Mouse (Mus musculus) neural tube, embryonic 12.5 days (tissue): ENCODE results near the gene Gm45213. TPM values are rescaled to one million over a fixed set of nuclear protein-coding genes. Genes with fewer than 3 reads are reported as not detected.
A peak's percentile ranks its signal among the peaks of the same experiment; 100 is the strongest.

Experiments used
- ATAC-seq: fragments of 200-750 bp; cut with Nextera tagmentation; 2 replicates; pipeline ENCODE4 v1.8.0; 2017; ENCODE audit warnings: low read depth, mild to moderate bottlenecking, moderate TSS enrichment, moderate library complexity; ENCODE audit not compliant: low FRiP score
- H3K27ac ChIP-seq: fragments of 300-500 bp; sonication (generic); 2 replicates; pipeline ENCODE4 v1.5.1; 2016
- H3K27me3 ChIP-seq: fragments of 300-500 bp; sonication (generic); replicated peaks from 2 replicates; pipeline ENCODE4 v1.6.1; 2016; ENCODE audit warnings: mild to moderate bottlenecking
- H3K36me3 ChIP-seq: fragments of 300-500 bp; sonication (generic); 2 replicates; pipeline ENCODE4 v1.6.1; 2016; ENCODE audit warnings: mild to moderate bottlenecking
- H3K4me1 ChIP-seq: fragments of 300-500 bp; sonication (generic); 2 replicates; pipeline ENCODE4 v1.6.1; 2016
- H3K4me2 ChIP-seq: fragments of 300-500 bp; sonication (generic); replicated peaks from 2 replicates; pipeline ENCODE4 v1.6.1; 2016; ENCODE audit warnings: mild to moderate bottlenecking
- H3K4me3 ChIP-seq: fragments of 300-500 bp; sonication (generic); 2 replicates; pipeline ENCODE4 v1.5.1; 2016
- H3K9ac ChIP-seq: fragments of 300-500 bp; sonication (generic); 2 replicates; pipeline ENCODE4 v1.6.1; 2016; ENCODE audit warnings: mild to moderate bottlenecking
- H3K9me3 ChIP-seq: fragments of 300-500 bp; sonication (generic); 2 replicates; pipeline ENCODE4 v1.6.1; 2016; ENCODE audit warnings: mild to moderate bottlenecking
- WGBS: fragments of 180-500 bp; shearing (Covaris S2); methylation state at CpG from one replicate; pipeline ENCODE4 v1.1.7; 2016; 5-methylcytosine and 5-hydroxymethylcytosine counted together
- polyA plus RNA-seq: library from polyadenylated mRNA; unstranded; fragments of >200 nt; fragmentation: Nextera tagmentation; extraction: Ambion mirVana; gene quantifications from 2 replicates; pipeline ENCODE4 v1.2.1, GENCODE M21; 2016

Gm45213 gene
- polyA plus RNA-seq, 1 experiment from 2014 or later: not detected

DNA sequence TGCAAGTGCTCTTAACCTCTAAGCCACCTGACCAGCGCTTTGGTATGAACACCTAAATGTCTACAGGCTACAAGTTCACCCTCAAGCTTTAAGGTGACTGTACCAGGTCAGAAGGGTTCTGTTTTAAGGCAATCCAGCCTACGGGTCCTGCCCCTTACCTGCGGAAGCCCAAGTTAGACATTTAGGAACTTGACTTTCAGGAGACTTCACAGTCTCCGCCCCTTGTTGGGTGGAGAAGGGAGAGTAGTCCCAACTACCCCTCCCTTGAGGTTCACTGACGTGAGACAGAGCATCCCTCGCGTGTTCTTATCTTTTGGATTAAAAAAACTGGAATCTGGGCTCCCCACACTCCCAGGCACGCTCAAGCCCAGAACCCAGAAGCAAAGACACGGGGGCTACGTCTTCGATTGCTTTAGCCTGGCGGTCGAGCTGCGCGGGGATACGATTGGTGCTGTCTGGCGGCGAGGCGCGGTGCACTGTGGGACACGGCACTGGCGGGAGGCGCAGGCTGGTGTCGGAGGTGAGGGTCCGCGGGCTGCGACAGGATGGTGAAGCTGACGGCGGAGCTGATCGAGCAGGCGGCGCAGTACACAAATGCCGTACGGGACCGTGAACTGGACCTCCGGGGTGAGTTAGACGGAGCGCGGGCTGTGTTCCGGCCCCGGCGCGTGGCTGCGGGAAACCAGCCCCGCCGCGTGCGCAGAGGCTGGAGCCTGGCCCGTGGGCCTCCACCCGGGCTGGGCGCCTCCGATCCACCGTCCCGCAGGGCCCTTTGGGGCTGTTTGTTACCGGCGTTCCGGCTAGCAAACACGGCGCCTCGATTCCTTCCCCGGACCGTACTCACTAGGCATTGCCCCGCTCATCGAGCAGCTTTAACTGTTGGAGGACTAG is 16.9 kb downstream of the Gm45213 start:
- H3K36me3 ChIP-seq: peaks cover 21% of the 10 kb centered on the region
- H3K27ac ChIP-seq: peak overlapping the region; percentile 18; the same call in 1 of the 2 replicates
- H3K27me3 ChIP-seq: no peaks in the 10 kb centered on the region
- peak overlapping the region; percentile 97 for H3K4me3 ChIP-seq
- peak overlapping the region; percentile 85 for H3K4me2 ChIP-seq
- peak; percentile 95 for ATAC-seq
- peak overlapping the region; percentile 89 for H3K9ac ChIP-seq
- under 1% methylated on average over 64 of the region's 64 CpGs for WGBS
- H3K9me3 ChIP-seq: no peaks in the 10 kb centered on the region
- peaks cover 9% of the 10 kb centered on the region for H3K4me1 ChIP-seq

DNA sequence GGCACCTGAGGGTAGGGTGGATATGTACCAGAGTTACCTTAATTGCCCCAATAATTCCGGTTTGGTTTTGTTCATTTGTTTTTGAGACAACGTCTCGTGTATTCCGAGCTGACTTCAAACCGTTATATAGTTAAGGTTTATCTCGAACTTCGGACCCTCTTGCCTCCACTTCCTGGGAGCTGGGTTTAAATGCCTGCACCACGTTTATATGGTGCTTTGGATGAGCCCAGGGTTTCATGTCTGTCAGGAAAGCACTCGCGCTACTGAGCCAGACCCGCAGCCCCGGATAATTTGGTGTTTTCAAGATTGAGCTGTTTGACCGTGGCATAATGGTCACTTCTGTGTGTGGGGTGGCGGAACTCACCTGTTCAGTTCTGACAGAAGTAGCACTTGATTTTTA is 17.7 kb downstream of the Gm45213 start:
- Histone ChIP-seq H3K4me2 (peak overlapping the region; percentile 85), H3K4me3 (peak overlapping the region; percentile 97), H3K9me3 (no peaks in the 10 kb centered on the region), H3K36me3 (peaks cover 21% of the 10 kb centered on the region), H3K4me1 (peaks cover 9% of the 10 kb centered on the region), H3K27ac (no peak overlapping the region), H3K9ac (peak overlapping the region; percentile 89), H3K27me3 (no peaks in the 10 kb centered on the region)
- ATAC-seq: no peak
- 2% methylated on average over 14 of the region's 14 CpGs for WGBS

DNA sequence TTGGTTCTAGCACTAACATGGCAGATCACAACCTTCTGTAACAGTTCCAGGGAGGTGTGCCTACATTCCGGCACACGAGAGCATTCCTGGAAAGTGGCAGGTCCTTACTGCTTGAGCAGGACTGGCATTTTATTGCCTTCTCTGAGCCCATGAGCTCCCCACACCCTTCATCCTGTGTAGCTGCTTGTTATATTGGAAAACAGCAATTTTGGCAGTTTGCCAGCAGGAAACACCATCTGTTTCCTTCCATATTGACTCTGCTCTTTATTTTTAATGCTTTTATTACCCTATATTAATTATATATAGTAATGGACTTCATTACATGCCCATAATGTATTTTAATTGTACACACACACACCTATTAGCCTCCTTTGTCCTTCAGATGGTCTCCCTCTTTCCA is 33.0 kb downstream of the Gm45213 start:
- no peak overlapping the region for H3K4me3 ChIP-seq
- ATAC-seq: no peak
- H3K9ac ChIP-seq: no peak overlapping the region
- peaks cover 13% of the 10 kb centered on the region for H3K4me1 ChIP-seq
- H3K27me3 ChIP-seq: no peaks in the 10 kb centered on the region
- no peak overlapping the region for H3K4me2 ChIP-seq
- 86% methylated on average over 2 of the region's 2 CpGs for WGBS
- peaks cover 48% of the 10 kb centered on the region for H3K36me3 ChIP-seq
- no peak overlapping the region for H3K27ac ChIP-seq
- no peaks in the 10 kb centered on the region for H3K9me3 ChIP-seq

DNA sequence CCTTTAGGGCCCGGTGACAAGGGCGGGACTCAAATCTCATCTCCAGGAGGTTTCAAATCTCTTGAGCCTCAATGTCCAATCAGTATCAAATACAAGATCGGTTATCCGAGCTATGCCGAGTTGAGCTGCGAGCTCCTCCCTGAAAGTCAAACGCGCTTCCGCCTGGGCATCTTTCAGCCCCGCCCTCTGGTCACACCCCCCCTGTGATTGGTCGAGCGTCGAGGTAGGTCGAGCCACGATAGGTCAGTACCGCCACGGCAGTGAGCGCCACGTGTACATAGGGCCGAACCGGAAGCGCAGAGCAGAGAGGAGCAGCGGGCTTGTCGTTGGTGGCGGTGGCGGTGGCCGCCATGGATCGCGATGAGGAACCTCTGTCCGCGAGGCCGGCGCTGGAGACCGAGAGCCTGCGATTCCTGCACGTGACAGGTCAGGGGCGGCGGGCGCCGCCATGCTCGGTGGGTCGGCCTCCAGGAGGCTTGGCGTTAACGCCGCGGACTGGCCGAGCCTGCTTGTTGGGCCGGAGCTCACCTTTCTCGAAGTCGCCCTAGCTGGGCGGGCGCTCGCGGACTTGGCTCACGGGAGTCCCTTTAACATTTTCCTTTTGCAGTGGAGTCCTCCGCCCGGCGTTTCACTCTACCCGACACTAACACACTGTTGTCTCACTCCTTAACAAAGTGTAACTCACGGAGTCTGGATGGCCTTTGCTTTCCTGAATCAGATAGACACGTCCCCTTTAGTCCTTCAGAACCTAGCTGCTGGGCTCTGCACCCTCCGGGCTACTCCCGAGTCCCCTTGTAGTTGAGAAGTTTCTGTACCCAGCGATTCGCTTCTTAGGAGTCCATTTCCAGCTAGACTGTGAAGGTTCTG is 36.2 kb downstream of the Gm45213 start, which contains the start of gene Selenos:
TSS of gene Selenos (plus strand) at position 286 of the 867 bp plus-strand sequence.
- Histone ChIP-seq H3K9ac (peak within 1 kb of the TSS; percentile 81), H3K27me3 (no peaks in the 10 kb centered on the region), H3K4me2 (peak within 1 kb of the TSS; percentile 90), H3K4me3 (peak within 1 kb of the TSS; percentile 91), H3K4me1 (peaks cover 13% of the 10 kb centered on the region), H3K36me3 (peaks cover 49% of the 10 kb centered on the region), H3K9me3 (no peaks in the 10 kb centered on the region), H3K27ac (0 out of 2 replicates have a peak within 1 kb of the TSS, but pooled peaks have one; percentile 37)
- peak; percentile 100 for ATAC-seq
- WGBS: under 1% methylated on average over 65 of the region's 65 CpGs

DNA sequence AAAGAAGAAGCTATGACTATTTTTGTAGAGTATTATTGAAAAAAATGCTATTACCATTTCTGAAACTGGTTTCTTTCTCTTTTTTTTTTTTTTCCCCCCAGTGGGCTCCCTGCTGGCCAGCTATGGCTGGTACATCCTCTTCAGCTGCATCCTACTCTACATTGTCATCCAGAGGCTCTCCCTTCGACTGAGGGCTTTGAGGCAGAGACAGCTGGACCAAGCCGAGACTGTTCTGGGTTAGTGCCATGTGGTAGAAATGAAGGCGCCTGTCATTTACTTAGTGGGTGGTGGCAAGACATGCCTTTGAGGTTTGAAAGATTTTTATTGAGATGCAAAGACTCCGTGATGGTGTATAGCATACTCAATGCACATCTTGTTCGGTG is 36.8 kb downstream of the Gm45213 start:
- H3K27ac ChIP-seq: no peak overlapping the region
- WGBS: 39% methylated on average over 5 of the region's 5 CpGs
- ATAC-seq: no peak
- peaks cover 47% of the 10 kb centered on the region for H3K36me3 ChIP-seq
- peak overlapping the region; percentile 81 for H3K9ac ChIP-seq
- H3K4me3 ChIP-seq: peak overlapping the region; percentile 91
- no peaks in the 10 kb centered on the region for H3K27me3 ChIP-seq
- peak overlapping the region; percentile 90 for H3K4me2 ChIP-seq
- H3K4me1 ChIP-seq: peaks cover 13% of the 10 kb centered on the region
- H3K9me3 ChIP-seq: no peaks in the 10 kb centered on the region

DNA sequence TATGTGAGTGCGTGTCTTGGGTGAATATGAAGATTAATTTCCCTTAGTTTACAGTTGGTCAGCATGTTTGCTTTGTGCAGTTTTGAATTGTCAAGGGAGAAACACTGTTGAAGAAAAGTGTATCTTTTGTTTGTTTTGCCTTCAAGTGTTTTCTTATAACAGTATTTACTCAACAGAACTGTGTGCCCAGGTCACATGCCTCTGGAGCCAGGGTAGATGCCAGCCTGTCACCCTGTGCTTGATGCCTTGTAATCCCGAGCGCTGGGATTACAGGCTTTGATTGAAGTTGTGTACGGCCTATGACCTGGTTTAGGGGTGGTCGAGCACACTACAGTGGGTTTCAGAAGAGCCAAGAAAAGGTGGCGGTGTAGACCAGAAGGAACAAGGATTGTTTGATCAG is 40.4 kb downstream of the Gm45213 start:
- Histone ChIP-seq H3K27me3 (no peaks in the 10 kb centered on the region), H3K9ac (no peak overlapping the region), H3K4me3 (no peak overlapping the region), H3K27ac (no peak overlapping the region), H3K9me3 (no peaks in the 10 kb centered on the region), H3K4me1 (peaks cover 12% of the 10 kb centered on the region), H3K36me3 (peaks cover 63% of the 10 kb centered on the region), H3K4me2 (no peak overlapping the region)
- ATAC-seq: no peak
- WGBS: 97% methylated on average over 6 of the region's 6 CpGs

DNA sequence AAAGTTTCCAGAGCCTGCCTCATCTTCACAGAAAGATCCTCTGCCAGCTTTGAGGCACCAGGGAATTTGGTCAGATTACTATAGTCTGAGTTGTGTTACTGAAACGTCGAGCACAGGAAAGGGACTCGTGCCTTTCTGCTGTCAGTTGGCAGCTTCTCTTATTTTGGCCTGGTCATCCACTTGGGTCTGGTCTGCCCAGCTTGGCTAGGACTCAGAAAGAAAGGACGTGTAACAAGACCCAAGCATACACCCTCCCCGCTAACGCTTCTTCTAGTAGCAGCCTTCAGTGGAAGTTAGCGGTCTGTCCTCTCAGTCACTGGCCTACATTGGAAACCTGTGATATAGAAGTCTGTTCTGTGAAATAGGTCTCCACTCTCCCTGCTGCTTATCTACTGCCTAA is 41.1 kb downstream of the Gm45213 start:
- Histone ChIP-seq H3K4me3 (no peak overlapping the region), H3K4me1 (peaks cover 10% of the 10 kb centered on the region), H3K36me3 (peaks cover 69% of the 10 kb centered on the region), H3K27me3 (no peaks in the 10 kb centered on the region), H3K27ac (no peak overlapping the region), H3K4me2 (no peak overlapping the region), H3K9ac (no peak overlapping the region), H3K9me3 (no peaks in the 10 kb centered on the region)
- WGBS: 91% methylated on average over 7 of the region's 7 CpGs
- no peak for ATAC-seq

DNA sequence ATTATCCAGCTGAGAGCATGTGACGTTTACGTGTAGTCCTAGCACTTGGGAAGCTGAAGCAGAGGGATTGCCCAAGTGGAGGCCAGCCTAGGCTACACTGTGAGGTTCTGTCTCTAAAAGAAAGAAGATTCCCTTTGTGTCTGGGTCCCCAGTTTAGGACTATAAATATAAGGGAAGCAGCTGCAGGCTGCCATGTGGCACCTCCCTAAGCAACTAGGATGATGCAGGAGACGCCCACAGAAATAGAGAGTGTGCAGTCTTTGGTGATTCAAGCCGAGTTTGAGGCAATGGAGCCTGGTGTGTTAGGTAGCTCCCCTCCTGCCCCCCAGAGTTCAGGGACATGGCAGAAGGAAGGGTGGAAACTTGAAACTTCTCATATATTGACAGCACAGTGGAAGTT is 44.2 kb downstream of the Gm45213 start:
- no peaks in the 10 kb centered on the region for H3K4me1 ChIP-seq
- H3K9me3 ChIP-seq: no peaks in the 10 kb centered on the region
- no peak overlapping the region for H3K4me2 ChIP-seq
- H3K36me3 ChIP-seq: peaks cover 84% of the 10 kb centered on the region
- no peaks in the 10 kb centered on the region for H3K27me3 ChIP-seq
- WGBS: 82% methylated on average over 4 of the region's 4 CpGs
- ATAC-seq: no peak
- no peak overlapping the region for H3K27ac ChIP-seq
- H3K4me3 ChIP-seq: no peak overlapping the region
- H3K9ac ChIP-seq: no peak overlapping the region

DNA sequence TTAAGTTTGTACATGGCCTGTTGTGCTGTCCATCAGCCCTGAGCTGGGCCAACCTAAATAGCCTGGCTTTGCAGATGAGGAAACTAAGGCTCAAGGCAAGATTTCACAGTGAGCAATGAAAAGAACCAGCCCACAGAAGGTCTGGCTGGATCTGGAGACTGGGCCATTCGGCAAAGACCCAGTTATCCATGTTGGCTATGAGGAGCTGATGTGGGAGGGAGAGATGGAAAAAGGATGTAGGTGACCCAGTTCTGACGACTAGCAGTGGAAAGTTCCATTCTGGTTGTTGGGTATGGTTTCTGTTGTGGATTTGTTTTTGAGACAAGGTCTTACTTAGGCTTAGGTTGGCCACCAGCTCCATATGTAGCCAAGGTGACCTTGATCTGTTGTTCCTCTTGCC is 44.7 kb downstream of the Gm45213 start:
- no peak for ATAC-seq
- H3K36me3 ChIP-seq: peaks cover 81% of the 10 kb centered on the region
- no peak overlapping the region for H3K4me2 ChIP-seq
- H3K9ac ChIP-seq: no peak overlapping the region
- no peak overlapping the region for H3K4me3 ChIP-seq
- H3K4me1 ChIP-seq: no peaks in the 10 kb centered on the region
- H3K27me3 ChIP-seq: no peaks in the 10 kb centered on the region
- H3K27ac ChIP-seq: no peak overlapping the region
- H3K9me3 ChIP-seq: no peaks in the 10 kb centered on the region
- 96% methylated on average over 2 of the region's 2 CpGs for WGBS

DNA sequence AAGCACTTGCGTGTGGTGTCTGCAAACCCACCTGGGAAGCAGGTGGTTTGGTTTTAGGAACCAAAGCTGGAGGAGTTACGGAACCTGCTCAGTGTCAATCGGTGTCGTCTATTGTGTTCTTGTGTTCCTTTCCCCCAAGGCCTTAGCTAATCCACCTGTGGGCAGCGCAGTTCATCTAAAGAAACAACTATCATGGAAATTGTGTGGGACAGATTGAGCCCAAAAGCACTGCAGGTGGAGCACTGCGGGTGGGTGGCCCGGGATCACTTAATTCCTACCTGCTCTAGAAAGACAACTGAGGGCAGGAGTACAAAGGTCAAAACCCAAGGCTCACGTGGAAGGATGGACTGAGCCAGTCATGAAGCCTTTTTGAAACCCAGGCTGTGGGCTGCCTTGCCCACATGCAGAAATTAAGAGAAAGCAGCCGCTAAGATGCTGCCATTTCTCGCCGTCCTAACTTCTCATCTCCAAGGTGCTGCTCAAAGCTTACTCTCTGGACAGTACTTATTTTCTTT is 47.3 kb downstream of the Gm45213 start:
- no peak for ATAC-seq
- H3K27ac ChIP-seq: no peak overlapping the region
- H3K9ac ChIP-seq: no peak overlapping the region
- H3K36me3 ChIP-seq: peaks cover 58% of the 10 kb centered on the region
- 88% methylated on average over 11 of the region's 11 CpGs for WGBS
- H3K9me3 ChIP-seq: no peaks in the 10 kb centered on the region
- no peaks in the 10 kb centered on the region for H3K27me3 ChIP-seq
- no peak overlapping the region for H3K4me3 ChIP-seq
- no peaks in the 10 kb centered on the region for H3K4me1 ChIP-seq
- H3K4me2 ChIP-seq: no peak overlapping the region

DNA sequence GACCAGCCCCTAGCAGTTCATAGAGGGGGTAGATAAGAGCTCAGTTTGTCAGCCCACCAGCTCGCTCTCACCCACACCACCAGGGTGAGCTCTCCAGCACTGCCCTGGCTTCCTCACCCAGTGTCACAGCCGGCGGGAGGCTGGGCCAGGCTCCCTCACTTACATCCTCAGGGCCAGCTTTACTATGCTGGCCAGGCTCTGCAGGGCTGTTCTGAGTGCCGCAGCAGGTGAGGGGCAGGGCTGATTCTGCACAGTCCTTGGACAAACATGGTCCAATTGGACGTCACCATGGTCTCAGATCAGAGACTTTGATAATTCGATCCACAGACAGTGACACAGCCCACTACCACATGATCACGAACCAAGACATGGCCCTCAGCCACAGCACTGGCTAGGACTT is 48.2 kb downstream of the Gm45213 start:
- Histone ChIP-seq H3K4me2 (no peak overlapping the region), H3K27me3 (no peaks in the 10 kb centered on the region), H3K27ac (no peak overlapping the region), H3K36me3 (peaks cover 49% of the 10 kb centered on the region), H3K4me1 (no peaks in the 10 kb centered on the region), H3K9ac (no peak overlapping the region), H3K4me3 (no peak overlapping the region), H3K9me3 (no peaks in the 10 kb centered on the region)
- ATAC-seq: no peak
- 88% methylated on average over 7 of the region's 7 CpGs for WGBS

DNA sequence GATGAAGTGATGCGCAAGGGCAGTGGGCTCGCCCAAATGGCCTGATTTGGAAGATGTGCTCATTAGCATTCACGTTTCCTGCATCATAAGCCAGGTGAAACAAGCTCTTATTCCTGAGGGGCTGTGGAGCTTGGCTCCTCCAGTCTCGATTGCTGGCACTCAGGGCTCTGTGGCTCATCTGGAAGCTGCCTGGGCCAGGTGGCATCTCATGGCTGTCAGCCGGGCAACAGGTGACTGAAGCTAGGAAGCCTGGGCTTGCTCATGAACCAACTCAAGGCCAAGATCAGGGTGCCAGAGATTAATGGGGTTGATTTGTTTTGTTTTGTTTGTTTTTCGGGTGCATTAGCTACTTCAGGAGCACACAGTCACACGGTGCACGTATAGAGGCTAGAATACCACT is 49.3 kb downstream of the Gm45213 start:
- Histone ChIP-seq H3K9ac (no peak overlapping the region), H3K9me3 (no peaks in the 10 kb centered on the region), H3K27ac (no peak overlapping the region), H3K4me2 (no peak overlapping the region), H3K27me3 (no peaks in the 10 kb centered on the region), H3K4me1 (no peaks in the 10 kb centered on the region), H3K36me3 (peaks cover 38% of the 10 kb centered on the region), H3K4me3 (no peak overlapping the region)
- ATAC-seq: no peak
- WGBS: 90% methylated on average over 8 of the region's 8 CpGs
